Mouse (Mus musculus) intestine, embryonic 14.5 days (tissue): ENCODE measurements around the gene Fus. TPM values are rescaled to one million over a fixed set of nuclear protein-coding genes. Genes with fewer than 3 reads are reported as not detected.

Source experiments
- ATAC-seq: fragments of 200-750 bp; cut with Nextera tagmentation; replicated peaks from 2 replicates; pipeline ENCODE4 v1.8.0; 2017; ENCODE audit warnings: low read depth, moderate number of reproducible peaks, moderate TSS enrichment, moderate library complexity; ENCODE audit not compliant: low FRiP score, low TSS enrichment
- DNase-seq: peaks from one replicate; pipeline ENCODE4 v3.0.0-alpha.2; 2018; ENCODE audit warnings: low spot score
- H3K27ac ChIP-seq: fragments of 300-500 bp; sonication (generic); 2 replicates; pipeline ENCODE4 v1.5.1; 2014; ENCODE audit warnings: low read depth, mild to moderate bottlenecking, control low read depth
- H3K27me3 ChIP-seq: fragments of 300-500 bp; sonication (generic); replicated peaks from 2 replicates; pipeline ENCODE4 v1.6.1; 2014; ENCODE audit warnings: low read length, control low read depth; ENCODE audit not compliant: control insufficient read depth, insufficient read depth
- H3K36me3 ChIP-seq: fragments of 300-500 bp; sonication (generic); 2 replicates; pipeline ENCODE4 v1.6.1; 2014; ENCODE audit warnings: low read length, control low read depth; ENCODE audit not compliant: control insufficient read depth, insufficient read depth
- H3K4me1 ChIP-seq: fragments of 300-500 bp; sonication (generic); replicated peaks from 2 replicates; pipeline ENCODE4 v1.6.1; 2014; ENCODE audit warnings: low read length, control low read depth, mixed read lengths; ENCODE audit not compliant: control insufficient read depth, insufficient read depth
- H3K4me2 ChIP-seq: fragments of 300-500 bp; sonication (generic); 2 replicates; pipeline ENCODE4 v1.6.1; 2014; ENCODE audit warnings: low read length
- H3K4me3 ChIP-seq: fragments of 300-500 bp; sonication (generic); 2 replicates; pipeline ENCODE4 v1.5.1; 2014; ENCODE audit warnings: low read depth, low read length, control low read depth, mixed read lengths
- H3K9ac ChIP-seq: fragments of 300-500 bp; sonication (generic); 2 replicates; pipeline ENCODE4 v1.6.1; 2014; ENCODE audit warnings: mild to moderate bottlenecking, low read length
- H3K9me3 ChIP-seq: fragments of 300-500 bp; sonication (generic); 2 replicates; pipeline ENCODE4 v1.6.1; 2016; ENCODE audit warnings: low read length, control low read depth; ENCODE audit not compliant: control insufficient read depth
- WGBS: fragments of 180-500 bp; shearing (Covaris S2); extraction: QIAGEN DNeasy Blood & Tissue Kit; methylation state at CpG from one replicate; pipeline ENCODE4 v1.1.7; 2014; 5-methylcytosine and 5-hydroxymethylcytosine counted together
- polyA plus RNA-seq: library from polyadenylated mRNA; unstranded; fragments of >200 nt; fragmentation: Nextera tagmentation; extraction: Ambion mirVana; gene quantifications from 2 replicates; pipeline ENCODE4 v1.2.1, GENCODE M21; 2014

The Fus gene
- 52.5 and 59.5 TPM in 2 replicates for polyA plus RNA-seq

- no peaks in the 10 kb centered on the region for H3K9me3 ChIP-seq
- peaks cover 34% of the 10 kb centered on the region for H3K36me3 ChIP-seq
- ATAC-seq (peak; percentile 93), DNase-seq (peak; percentile 100)
- under 1% methylated on average over 88 of the region's 92 CpGs for WGBS
- H3K4me3 ChIP-seq, result peak within 1 kb of the TSS; percentile 96
- no peaks in the 10 kb centered on the region for H3K27me3 ChIP-seq
- H3K4me2 ChIP-seq, result peak within 1 kb of the TSS; percentile 87
- H3K4me1 ChIP-seq, result peaks cover 20% of the 10 kb centered on the region
- H3K9ac ChIP-seq, result peak within 1 kb of the TSS; percentile 100
- H3K27ac ChIP-seq, result peak within 1 kb of the TSS; percentile 97
Measured at GRCm38 (mm10) chr7:127967004-127967921, at the start of gene Fus. TSS of gene Fus (plus strand) at chr7:127967457.

- H3K9me3 ChIP-seq, result no peaks in the 10 kb centered on the region
- H3K27ac ChIP-seq, result no peak overlapping the region
- ATAC-seq (no peak), DNase-seq (no peak)
- H3K4me2 ChIP-seq, result no peak overlapping the region
- 54% methylated on average over 3 of the region's 3 CpGs for WGBS
- peaks cover 1% of the 10 kb centered on the region for H3K4me1 ChIP-seq
- no peaks in the 10 kb centered on the region for H3K27me3 ChIP-seq
- no peak overlapping the region for H3K9ac ChIP-seq
- no peak overlapping the region for H3K4me3 ChIP-seq
- H3K36me3 ChIP-seq, result peaks cover 46% of the 10 kb centered on the region
Measured at GRCm38 (mm10) chr7:127918203-127918602, 49.1 kb upstream of the Fus start.

GRCm38 (mm10) chr7:127919290-127919689 lies 48.0 kb upstream of the Fus start:
- H3K36me3 ChIP-seq, result peaks cover 56% of the 10 kb centered on the region
- no peaks in the 10 kb centered on the region for H3K4me1 ChIP-seq
- H3K9ac ChIP-seq, result no peak overlapping the region
- DNase-seq (no peak), ATAC-seq (no peak)
- 74% methylated on average over 7 of the region's 7 CpGs for WGBS
- H3K4me3 ChIP-seq, result no peak overlapping the region
- H3K4me2 ChIP-seq, result no peak overlapping the region
- no peak overlapping the region for H3K27ac ChIP-seq
- no peaks in the 10 kb centered on the region for H3K27me3 ChIP-seq
- no peaks in the 10 kb centered on the region for H3K9me3 ChIP-seq

GRCm38 (mm10) chr7:127921516-127921915 lies 45.7 kb upstream of the Fus start:
- no peak overlapping the region for H3K4me3 ChIP-seq
- no peaks in the 10 kb centered on the region for H3K9me3 ChIP-seq
- no peaks in the 10 kb centered on the region; the same call in 1 of the 2 replicates for H3K4me1 ChIP-seq
- DNase-seq, result no peak
- WGBS, result 68% methylated on average over 8 of the region's 8 CpGs
- H3K27me3 ChIP-seq, result no peaks in the 10 kb centered on the region
- peaks cover 60% of the 10 kb centered on the region for H3K36me3 ChIP-seq
- no peak for ATAC-seq
- H3K9ac ChIP-seq, result no peak overlapping the region
- no peak overlapping the region for H3K4me2 ChIP-seq
- H3K27ac ChIP-seq, result no peak overlapping the region

- Histone ChIP-seq H3K27me3 (no peaks in the 10 kb centered on the region), H3K4me2 (no peak overlapping the region), H3K4me1 (no peaks in the 10 kb centered on the region; the same call in 1 of the 2 replicates), H3K27ac (0 out of 2 replicates have a peak overlapping the region, but pooled peaks have one; percentile 22), H3K9ac (no peak overlapping the region), H3K9me3 (no peaks in the 10 kb centered on the region), H3K36me3 (peaks cover 53% of the 10 kb centered on the region), H3K4me3 (no peak overlapping the region)
- no peak for DNase-seq
- WGBS, result 70% methylated on average over 6 of the region's 6 CpGs
- ATAC-seq, result no peak
Measured at GRCm38 (mm10) chr7:127922451-127923275, 44.6 kb upstream of the Fus start.

- no peak for ATAC-seq
- peaks cover 53% of the 10 kb centered on the region for H3K36me3 ChIP-seq
- WGBS, result 91% methylated on average over 5 of the region's 5 CpGs
- H3K4me2 ChIP-seq, result no peak overlapping the region
- H3K4me3 ChIP-seq, result no peak overlapping the region
- no peaks in the 10 kb centered on the region; the same call in 1 of the 2 replicates for H3K4me1 ChIP-seq
- no peaks in the 10 kb centered on the region for H3K9me3 ChIP-seq
- no peak for DNase-seq
- no peak overlapping the region for H3K9ac ChIP-seq
- no peaks in the 10 kb centered on the region for H3K27me3 ChIP-seq
- no peak overlapping the region for H3K27ac ChIP-seq
Measured at GRCm38 (mm10) chr7:127923714-127924113, 43.5 kb upstream of the Fus start.

GRCm38 (mm10) chr7:127925252-127925651 lies 42.0 kb upstream of the Fus start:
- Histone ChIP-seq H3K36me3 (peaks cover 53% of the 10 kb centered on the region), H3K4me1 (no peaks in the 10 kb centered on the region; the same call in 1 of the 2 replicates), H3K27ac (peak overlapping the region; percentile 73), H3K4me3 (no peak overlapping the region), H3K9ac (no peak overlapping the region), H3K4me2 (no peak overlapping the region), H3K9me3 (no peaks in the 10 kb centered on the region), H3K27me3 (peaks cover 4% of the 10 kb centered on the region; the same call in 1 of the 2 replicates)
- peak; percentile 71 for ATAC-seq
- WGBS, result 55% methylated on average over 5 of the region's 5 CpGs
- peak; percentile 76 for DNase-seq

GRCm38 (mm10) chr7:127926066-127926465 lies 41.2 kb upstream of the Fus start:
- no peak overlapping the region for H3K9ac ChIP-seq

More at GRCm38 (mm10) chr7:127926066-127926465, 41.2 kb upstream of the Fus start:
- Histone ChIP-seq H3K4me2 (no peak overlapping the region), H3K27ac (peak overlapping the region; percentile 73), H3K4me3 (no peak overlapping the region), H3K27me3 (peaks cover 6% of the 10 kb centered on the region; the same call in 1 of the 2 replicates), H3K36me3 (peaks cover 47% of the 10 kb centered on the region), H3K9me3 (no peaks in the 10 kb centered on the region), H3K4me1 (no peaks in the 10 kb centered on the region; the same call in 1 of the 2 replicates)
- ATAC-seq (no peak), DNase-seq (no peak)
- WGBS, result 77% methylated on average over 8 of the region's 8 CpGs
